Mouse (Mus musculus): ENCODE data around the gene Cdc7. TPM values are rescaled to one million over a fixed set of nuclear protein-coding genes. Genes with fewer than 3 reads are reported as not detected.

The Cdc7 gene
- total and polyA plus RNA-seq, 3 experiments = 25.4 to 42.6 (median 27.8) TPM

- in situ Hi-C loops (cut with MboI; ENCODE audit: low pct_ligation_motif_present, low pct_unique_long_range_greater_than_20kb, low sequenced_read_pairs) = no loop called here
Measured at GRCm38 (mm10) chr5:106964513-106965014, 442 bp downstream of the Cdc7 start.

GRCm38 (mm10) chr5:106966443-106966842, 2.3 kb downstream of the Cdc7 start:
- no peak overlapping the region for H3K27ac ChIP-seq (ENCODE audit: insufficient read depth, low read depth)
- dilution Hi-C loops (cut with MboI; ENCODE audit: extremely low pct_ligation_motif_present, extremely low pct_unique_long_range_greater_than_20kb, low sequenced_read_pairs) = no loop called here
- TF ChIP-seq CHD1 (IDR thresholded peaks at IDR 0.05; ENCODE audit: low read depth, low read length) (no peak), MYC (IDR thresholded peaks at IDR 0.05; ENCODE audit: low read depth, low read length) (peak; percentile 34; the same call in 1 of the 2 replicates), CTCF (conservative IDR thresholded peaks at IDR 0.05 in 1 of 2, IDR thresholded peaks at IDR 0.05 in 1 of 2; ENCODE audit: low read depth in 2 of 2, low read length in 2 of 2) (peak in 1 of 2 experiments; percentile 33; a peak in 2 of 4 replicates), ZKSCAN1 (IDR thresholded peaks at IDR 0.05; ENCODE audit: borderline replicate concordance, low read depth, low read length) (no peak)
- H3K36me3 ChIP-seq (replicated peaks in 1 of 2; ENCODE audit: control insufficient read depth in 1 of 2, insufficient read depth in 1 of 2, low read length in 1 of 2) = peaks cover 21 to 43% of the 10 kb centered on the region in 2 experiments
- peaks cover 0 to 24% of the 10 kb centered on the region in 2 experiments; a peak in 3 of 4 replicates for H3K4me1 ChIP-seq (ENCODE audit: control insufficient read depth in 1 of 2, insufficient read depth in 2 of 2)
- no peak overlapping the region for H3K4me2 ChIP-seq (ENCODE audit: insufficient read depth, low read depth, poor library complexity, severe bottlenecking)
- H3K4me3 ChIP-seq (replicated peaks in 1 of 3; ENCODE audit: low read depth in 2 of 3, low read length in 2 of 3, poor library complexity in 1 of 3) = no peak overlapping the region
- no peak for DNase-seq (ENCODE audit: extremely low read depth)
- H3K9me3 ChIP-seq (replicated peaks; ENCODE audit: low read length) = no peaks in the 10 kb centered on the region
- in situ Hi-C loops (cut with MboI; ENCODE audit: low pct_ligation_motif_present, low pct_unique_long_range_greater_than_20kb, low sequenced_read_pairs) = no loop called here
- H3K9ac ChIP-seq (ENCODE audit: insufficient read depth, low read depth) = no peak overlapping the region
- H3K79me2 ChIP-seq (replicated peaks; ENCODE audit: control insufficient read depth, extremely low read depth, insufficient read depth, poor library complexity, severe bottlenecking) = peaks cover 22% of the 10 kb centered on the region
- H3K27me3 ChIP-seq (replicated peaks) = no peaks in the 10 kb centered on the region

More at GRCm38 (mm10) chr5:106964513-106965014, 442 bp downstream of the Cdc7 start:
- H3K4me2 ChIP-seq (ENCODE audit: insufficient read depth, low read depth, poor library complexity, severe bottlenecking) = peak overlapping the region; percentile 96; the same call in 1 of the 2 replicates
- DNase-seq (ENCODE audit: extremely low read depth) = peak; percentile 49
- H3K79me2 ChIP-seq (replicated peaks; ENCODE audit: control insufficient read depth, extremely low read depth, insufficient read depth, poor library complexity, severe bottlenecking) = peaks cover 19% of the 10 kb centered on the region
- peak overlapping the region; percentile 14 for H3K27ac ChIP-seq (ENCODE audit: insufficient read depth, low read depth)
- H3K4me1 ChIP-seq (ENCODE audit: control insufficient read depth in 1 of 2, insufficient read depth in 2 of 2) = peaks cover 1 to 25% of the 10 kb centered on the region in 2 experiments; a peak in 3 of 4 replicates
- no peaks in the 10 kb centered on the region for H3K9me3 ChIP-seq (replicated peaks; ENCODE audit: low read length)
- no peaks in the 10 kb centered on the region for H3K27me3 ChIP-seq (replicated peaks)
- peak overlapping the region; percentile 75 for H3K9ac ChIP-seq (ENCODE audit: insufficient read depth, low read depth)
- dilution Hi-C loops (cut with MboI; ENCODE audit: extremely low pct_ligation_motif_present, extremely low pct_unique_long_range_greater_than_20kb, low sequenced_read_pairs) = no loop called here
- peak overlapping the region; percentile 83 to 98 (median 86) for H3K4me3 ChIP-seq (replicated peaks in 1 of 3; ENCODE audit: low read depth in 2 of 3, low read length in 2 of 3, poor library complexity in 1 of 3)
- TF ChIP-seq NELFE (IDR thresholded peaks at IDR 0.05; ENCODE audit: low read depth, low read length) (no peak), MXI1 (IDR thresholded peaks at IDR 0.05; ENCODE audit: low read depth, low read length) (0 out of 2 replicates have a peak, but pooled peaks have one; percentile 28), NRF1 (IDR thresholded peaks at IDR 0.05; ENCODE audit: low read depth, low read length) (no peak), POLR2A (IDR thresholded peaks at IDR 0.05; ENCODE audit: low read depth, low read length) (no peak), SIN3A (IDR thresholded peaks at IDR 0.05; ENCODE audit: low read length) (peak; percentile 74; the same call in 1 of the 2 replicates), USF1 (IDR thresholded peaks at IDR 0.05; ENCODE audit: low read depth, low read length) (no peak), KAT2A (IDR thresholded peaks at IDR 0.05; ENCODE audit: insufficient replicate concordance, low read length) (0 out of 2 replicates have a peak, but pooled peaks have one; percentile 2), BHLHE40 (IDR thresholded peaks at IDR 0.05; ENCODE audit: low read depth, low read length) (peak; percentile 65), MAX (IDR thresholded peaks at IDR 0.05; ENCODE audit: low read length) (peak; percentile 7; the same call in 1 of the 2 replicates)
- H3K36me3 ChIP-seq (replicated peaks in 1 of 2; ENCODE audit: control insufficient read depth in 1 of 2, insufficient read depth in 1 of 2, low read length in 1 of 2) = peaks cover 10 to 25% of the 10 kb centered on the region in 2 experiments

DNA sequence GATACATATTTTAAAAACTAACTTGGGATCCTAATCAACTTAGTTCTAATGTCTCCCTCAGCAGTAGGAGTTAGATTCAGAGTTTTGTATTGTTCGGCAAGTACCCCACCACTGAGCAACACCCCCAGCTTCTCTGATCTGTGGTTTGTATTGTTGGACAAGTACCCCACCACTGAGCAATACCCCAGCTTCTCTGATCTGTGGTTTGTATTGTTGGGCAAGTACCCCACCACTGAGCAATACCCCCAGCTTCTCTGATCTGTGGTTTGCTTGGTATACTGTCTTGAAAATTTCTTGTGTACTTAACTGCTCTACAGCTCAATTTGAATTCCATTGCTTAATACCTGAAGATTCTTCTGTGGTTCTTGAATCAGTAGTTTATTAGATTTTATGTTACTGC, 3.5 kb downstream of the Cdc7 start:
- no peak for DNase-seq (ENCODE audit: extremely low read depth)
- Histone ChIP-seq H3K4me1 (ENCODE audit: control insufficient read depth in 1 of 2, insufficient read depth in 2 of 2) (peaks cover 0 to 24% of the 10 kb centered on the region in 2 experiments; a peak in 3 of 4 replicates), H3K79me2 (replicated peaks; ENCODE audit: control insufficient read depth, extremely low read depth, insufficient read depth, poor library complexity, severe bottlenecking) (peaks cover 26% of the 10 kb centered on the region), H3K4me2 (ENCODE audit: insufficient read depth, low read depth, poor library complexity, severe bottlenecking) (no peak overlapping the region), H3K36me3 (replicated peaks in 1 of 2; ENCODE audit: control insufficient read depth in 1 of 2, insufficient read depth in 1 of 2, low read length in 1 of 2) (peaks cover 24 to 53% of the 10 kb centered on the region in 2 experiments), H3K9ac (ENCODE audit: insufficient read depth, low read depth) (no peak overlapping the region), H3K27ac (ENCODE audit: insufficient read depth, low read depth) (no peak overlapping the region), H3K9me3 (replicated peaks; ENCODE audit: low read length) (no peaks in the 10 kb centered on the region), H3K27me3 (replicated peaks) (no peaks in the 10 kb centered on the region), H3K4me3 (replicated peaks in 1 of 3; ENCODE audit: low read depth in 2 of 3, low read length in 2 of 3, poor library complexity in 1 of 3) (no peak overlapping the region)
- in situ Hi-C loops (cut with MboI; ENCODE audit: low pct_ligation_motif_present, low pct_unique_long_range_greater_than_20kb, low sequenced_read_pairs) (no loop called here), dilution Hi-C loops (cut with MboI; ENCODE audit: extremely low pct_ligation_motif_present, extremely low pct_unique_long_range_greater_than_20kb, low sequenced_read_pairs) (no loop called here)
- TF ChIP-seq SMC3 (IDR thresholded peaks at IDR 0.05; ENCODE audit: low read depth, low read length) (no peak), TBP (conservative IDR thresholded peaks at IDR 0.05; ENCODE audit: low read depth, low read length) (no peak), HCFC1 (IDR thresholded peaks at IDR 0.05; ENCODE audit: low read depth, low read length) (no peak), CTCF (conservative IDR thresholded peaks at IDR 0.05 in 1 of 2, IDR thresholded peaks at IDR 0.05 in 1 of 2; ENCODE audit: low read depth in 2 of 2, low read length in 2 of 2) (no peak), CHD1 (IDR thresholded peaks at IDR 0.05; ENCODE audit: low read depth, low read length) (no peak), EP300 (IDR thresholded peaks at IDR 0.05; ENCODE audit: low read length) (no peak), TCF12 (IDR thresholded peaks at IDR 0.05; ENCODE audit: low read depth, low read length) (no peak), KAT2A (IDR thresholded peaks at IDR 0.05; ENCODE audit: insufficient replicate concordance, low read length) (no peak), JUND (conservative IDR thresholded peaks at IDR 0.05; ENCODE audit: low read depth, low read length) (no peak), JUN (IDR thresholded peaks at IDR 0.05; ENCODE audit: insufficient read depth, low read depth, low read length) (no peak), POLR2AphosphoS2 (IDR thresholded peaks at IDR 0.05; ENCODE audit: low read depth, low read length) (no peak), ZMIZ1 (IDR thresholded peaks at IDR 0.05; ENCODE audit: low read depth, low read length) (no peak), USF2 (conservative IDR thresholded peaks at IDR 0.05; ENCODE audit: low read depth, low read length) (no peak)
